Mouse (Mus musculus): Measurements from ENCODE around the gene Htatip2.

The Htatip2 gene

GRCm38 (mm10) chr7:49758934-49759571, at the start of gene Htatip2:
Gene Htatip2, plus strand, starts transcription at chr7:49759115.
- DNase-seq: no peak

DNA sequence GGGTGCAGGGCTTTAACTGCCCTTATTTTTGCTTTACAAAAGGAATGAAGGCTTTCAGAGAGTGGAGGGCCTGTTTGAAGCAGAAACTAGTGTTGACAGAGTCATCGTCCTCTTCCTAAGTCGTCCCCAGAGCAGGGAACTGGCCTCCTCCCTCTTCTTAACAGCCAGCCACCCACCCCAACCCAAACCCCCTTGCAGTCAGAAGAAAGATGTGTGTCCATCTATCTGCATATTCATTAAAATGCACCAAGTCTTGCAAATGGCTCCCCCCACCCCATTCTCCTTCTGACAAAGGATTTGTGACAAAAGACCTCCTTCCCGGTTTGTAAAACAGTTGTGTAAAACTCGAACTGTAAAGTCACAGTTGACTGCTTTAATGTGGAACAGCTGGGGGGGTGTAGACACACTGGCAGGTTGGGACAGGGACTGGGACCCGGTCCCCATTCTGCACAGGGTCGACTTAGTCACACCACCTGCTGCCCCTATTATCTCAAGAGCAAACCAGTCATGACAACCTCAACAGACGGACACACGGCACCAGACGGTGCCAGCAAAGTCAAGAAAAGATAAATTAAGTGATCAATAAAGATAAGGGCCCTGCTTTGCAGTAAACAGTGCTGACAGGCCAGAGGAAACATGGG, 49.4 kb upstream of the Htatip2 start:
- DNase-seq: no peak

DNA sequence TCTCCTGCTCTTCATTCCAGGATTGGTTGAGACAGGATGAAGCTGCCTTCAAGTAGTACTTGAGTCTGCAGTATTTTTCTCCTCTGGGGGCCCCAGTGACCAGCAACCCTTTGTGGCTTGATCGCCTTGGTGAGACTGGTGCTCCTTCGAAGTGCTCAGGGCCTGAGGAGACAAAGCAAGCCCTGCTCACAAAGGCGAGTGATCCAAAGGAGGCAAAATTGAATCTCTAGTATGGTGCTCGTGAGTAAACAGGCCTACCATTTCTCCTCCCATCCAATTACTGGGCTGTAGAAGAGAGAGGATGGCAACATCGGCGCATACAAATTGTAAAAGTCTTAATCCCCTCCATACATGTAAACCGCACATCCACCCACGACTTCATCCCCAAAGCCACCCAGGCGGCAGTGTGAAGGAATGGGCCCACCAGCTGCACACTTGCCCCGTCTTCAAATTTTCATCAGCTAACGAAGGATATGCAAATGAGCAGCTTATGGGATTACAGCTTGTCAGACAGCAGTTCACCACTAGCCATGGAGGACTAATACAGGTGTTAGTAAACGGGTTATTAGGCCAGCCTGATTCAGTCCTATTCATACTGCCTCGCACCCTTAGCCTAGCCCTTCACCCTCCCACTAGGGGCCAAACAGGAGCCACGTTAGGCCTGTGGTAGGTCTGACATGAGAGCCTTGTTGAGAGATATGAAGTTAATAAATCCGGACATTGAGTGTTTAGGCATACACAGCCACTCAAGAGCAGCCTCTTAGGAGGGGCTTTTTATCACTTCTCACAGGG, 40.8 kb upstream of the Htatip2 start:
- no peak for DNase-seq

DNA sequence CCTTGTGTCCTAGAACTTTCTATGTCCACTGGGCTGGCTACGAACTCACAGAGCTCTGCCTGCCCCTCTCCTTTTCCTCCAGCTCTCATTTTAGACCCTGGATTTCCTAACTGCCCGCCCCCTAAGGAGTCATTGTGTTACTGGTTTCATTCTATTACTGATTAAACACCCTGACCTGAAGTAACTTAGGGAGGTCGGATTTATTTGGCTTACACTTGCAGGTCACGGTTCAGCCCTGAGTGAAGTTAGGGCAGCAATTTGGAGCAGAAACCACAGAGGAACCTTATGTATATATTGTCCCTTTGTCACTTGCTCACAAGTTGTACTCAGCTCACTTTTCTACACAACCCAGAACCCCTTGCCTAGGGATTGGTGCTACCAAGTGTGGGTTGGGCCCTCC, 24.6 kb upstream of the Htatip2 start:
- no peak for DNase-seq

- no peak for DNase-seq
These were observed 19.5 kb upstream of the Htatip2 start for GRCm38 (mm10) chr7:49739448-49739847.

DNA sequence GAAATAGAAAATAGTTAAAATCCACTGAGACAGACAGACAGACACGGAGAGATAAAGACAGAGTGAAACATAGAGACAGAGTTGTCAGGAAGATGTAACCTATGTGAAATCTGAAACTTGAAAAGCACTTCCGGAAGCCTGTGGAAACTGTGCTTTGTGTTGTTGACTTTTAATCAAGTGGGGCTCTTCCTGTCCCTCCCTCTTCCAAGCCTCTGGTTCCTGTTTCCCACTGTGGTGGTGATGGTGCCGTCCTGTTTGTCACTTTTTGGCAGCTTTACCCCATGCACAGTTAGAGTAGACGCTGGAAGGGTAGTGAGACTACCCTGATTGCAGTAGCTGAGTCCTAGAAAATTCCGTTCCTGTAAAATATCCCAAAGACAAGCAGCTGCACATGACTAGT, 17.4 kb upstream of the Htatip2 start:
- no peak for DNase-seq

DNA sequence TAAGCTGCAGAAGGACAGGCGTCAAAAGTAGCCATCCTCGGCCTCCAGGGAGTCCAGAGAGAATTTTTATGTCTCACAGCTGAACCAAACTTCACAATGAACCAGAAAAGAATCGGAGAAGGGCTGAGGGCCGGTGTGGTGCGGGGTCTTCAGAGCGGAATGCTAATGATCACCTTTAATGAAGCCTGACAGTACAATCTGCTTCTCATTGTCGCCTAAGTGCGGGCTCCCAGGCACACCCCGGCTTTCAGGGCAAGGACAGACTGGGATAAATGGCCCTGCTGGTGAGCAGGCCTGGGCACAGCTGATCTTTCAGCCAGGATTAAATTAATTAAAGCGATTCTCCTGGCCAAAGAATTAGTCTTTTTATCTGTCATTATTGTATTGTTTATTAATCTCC, 17.0 kb upstream of the Htatip2 start:
- no peak for DNase-seq

GRCm38 (mm10) chr7:49751148-49751547, 7.8 kb upstream of the Htatip2 start:
- DNase-seq: no peak

GRCm38 (mm10) chr7:49752730-49753506, 6.0 kb upstream of the Htatip2 start:
- no peak for DNase-seq

GRCm38 (mm10) chr7:49754767-49755166, 4.1 kb upstream of the Htatip2 start:
- peak; percentile 36 for DNase-seq

DNA sequence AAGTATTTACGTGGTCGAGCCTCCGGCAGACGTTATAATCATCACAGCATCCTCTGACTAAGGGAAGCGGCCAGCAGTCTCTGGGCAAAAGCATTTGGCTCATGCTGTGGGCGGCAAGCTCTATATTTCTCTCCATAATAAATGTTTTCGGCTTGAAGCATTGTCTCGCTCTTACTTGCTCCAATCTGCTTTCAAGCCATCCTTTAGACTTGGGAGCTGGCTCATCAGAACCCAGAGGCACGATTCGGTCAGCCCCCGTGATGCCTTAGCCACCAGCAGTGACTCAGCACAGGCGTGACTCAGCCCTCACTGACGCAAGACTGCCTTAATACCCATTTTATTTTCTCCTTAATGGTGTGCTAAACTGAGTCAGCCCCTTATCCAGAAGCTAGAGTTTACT, 3.7 kb downstream of the Htatip2 start:
- no peak for DNase-seq

- DNase-seq: no peak
These were observed 5.2 kb downstream of the Htatip2 start for GRCm38 (mm10) chr7:49764011-49764716.

DNA sequence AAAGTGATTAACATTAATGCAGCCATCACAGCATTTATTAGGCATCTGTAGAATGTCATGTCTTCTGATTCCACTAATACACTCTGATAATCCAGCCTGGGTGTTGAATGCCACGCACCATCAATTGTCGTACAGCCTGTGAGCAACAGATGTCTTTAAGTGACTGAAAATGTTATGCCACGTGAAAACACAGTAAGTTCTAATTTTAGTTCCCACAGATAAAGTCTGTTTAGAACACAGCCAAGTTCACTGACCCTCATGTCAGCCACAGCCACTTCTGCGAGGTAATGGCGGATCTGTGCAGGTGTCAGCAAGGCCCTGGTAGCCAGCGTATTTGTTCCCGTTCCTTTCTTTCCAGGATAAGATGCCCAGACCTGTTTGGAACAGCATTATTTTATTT, 7.3 kb downstream of the Htatip2 start:
- DNase-seq: no peak

GRCm38 (mm10) chr7:49768509-49768908, 9.6 kb downstream of the Htatip2 start:
- no peak for DNase-seq

GRCm38 (mm10) chr7:49774396-49774795, 15.5 kb downstream of the Htatip2 start:
- no peak for DNase-seq

- DNase-seq: no peak
These were observed 18.7 kb downstream of the Htatip2 start for GRCm38 (mm10) chr7:49777585-49777984.

GRCm38 (mm10) chr7:49778114-49778901, 19.4 kb downstream of the Htatip2 start, which contains the start of gene Prmt3:
Gene Prmt3, plus strand, starts transcription at chr7:49778346.
- peak; percentile 98 for DNase-seq

DNA sequence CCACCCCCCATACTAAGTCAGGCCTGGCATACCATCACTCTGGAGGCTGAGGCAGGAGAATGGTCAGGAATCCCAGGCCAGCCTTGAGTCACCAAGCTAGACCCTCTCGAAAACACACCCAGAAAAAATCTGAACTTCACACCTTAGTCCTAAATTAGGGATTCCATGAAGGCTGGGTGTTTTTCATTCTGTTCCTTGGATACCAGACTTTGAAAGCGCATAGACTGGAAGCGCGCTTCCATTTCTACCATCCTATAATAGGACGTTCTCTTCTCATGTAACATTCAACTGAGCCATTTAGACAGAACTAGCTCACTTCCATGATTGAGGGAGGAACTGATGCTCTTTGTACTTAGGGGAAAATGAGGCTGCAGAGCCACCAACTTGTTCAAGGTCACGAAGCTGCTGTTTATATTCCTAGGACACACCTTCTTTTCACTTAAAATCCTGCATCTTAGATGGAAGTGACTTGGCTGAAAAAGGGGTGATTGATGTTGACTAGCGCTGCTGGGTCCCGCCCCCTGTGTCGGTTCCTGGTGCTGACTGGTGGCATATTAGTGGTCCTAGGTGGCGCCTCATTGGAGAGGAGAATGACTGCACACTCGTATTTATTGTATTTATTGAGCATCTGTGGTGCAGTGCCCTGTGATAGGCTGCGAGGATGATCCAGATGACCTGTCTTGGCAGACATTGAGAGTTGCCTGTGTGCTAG, 20.1 kb downstream of the Htatip2 start:
- DNase-seq: peak; percentile 13

DNA sequence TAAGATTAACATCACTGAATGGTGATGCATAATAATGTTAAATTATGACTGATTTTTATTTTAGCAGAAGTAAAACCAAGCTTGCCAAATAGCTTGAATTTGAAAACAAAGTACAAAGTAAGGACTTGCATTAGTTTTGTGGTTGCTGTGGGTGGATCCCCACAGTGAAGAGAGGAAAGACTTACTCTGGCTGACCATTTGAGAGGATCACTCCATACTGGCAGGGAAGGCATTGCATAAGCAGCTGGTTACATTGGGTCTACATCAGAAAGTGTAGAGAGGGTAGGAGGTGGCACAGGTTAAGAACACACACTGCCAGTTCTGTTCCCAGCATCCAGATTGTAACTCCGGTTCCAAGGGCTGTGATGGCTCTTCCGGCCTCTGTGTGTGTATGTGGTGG, 24.1 kb downstream of the Htatip2 start:
- DNase-seq: no peak

GRCm38 (mm10) chr7:49785141-49785540, 26.2 kb downstream of the Htatip2 start:
- no peak for DNase-seq

Measured in cerebellum, adult 11 months (tissue).